Mouse (Mus musculus) forebrain, embryonic 16.5 days (tissue): Measurements from ENCODE around the gene Glycam1. TPM values are rescaled to one million over a fixed set of nuclear protein-coding genes. Genes with fewer than 3 reads are reported as not detected.

Experiments used
- ATAC-seq: fragments of 200-750 bp; cut with Nextera tagmentation; 2 replicates; pipeline ENCODE4 v1.8.0; 2017; ENCODE audit warnings: mild to moderate bottlenecking, moderate library complexity
- H3K27ac ChIP-seq: fragments of 300-500 bp; sonication (generic); 2 replicates; pipeline ENCODE4 v1.5.1; 2014; ENCODE audit warnings: low read length, control low read depth
- H3K27me3 ChIP-seq: fragments of 300-500 bp; sonication (generic); replicated peaks from 2 replicates; pipeline ENCODE4 v1.6.1; 2014; ENCODE audit warnings: low read length; ENCODE audit not compliant: control insufficient read depth, insufficient read depth
- H3K36me3 ChIP-seq: fragments of 300-500 bp; sonication (generic); 2 replicates; pipeline ENCODE4 v1.6.1; 2014; ENCODE audit not compliant: control insufficient read depth, insufficient read depth
- H3K4me1 ChIP-seq: fragments of 300-500 bp; sonication (generic); replicated peaks from 2 replicates; pipeline ENCODE4 v1.6.1; 2014; ENCODE audit warnings: low read length; ENCODE audit not compliant: control insufficient read depth, insufficient read depth
- H3K4me2 ChIP-seq: fragments of 300-500 bp; sonication (generic); 2 replicates; pipeline ENCODE4 v1.6.1; 2014; ENCODE audit warnings: mild to moderate bottlenecking, low read length, control low read depth
- H3K4me3 ChIP-seq: fragments of 300-500 bp; sonication (generic); replicated peaks from 2 replicates; pipeline ENCODE4 v1.5.1; 2014; ENCODE audit warnings: mild to moderate bottlenecking, low read length, control low read depth
- H3K9ac ChIP-seq: fragments of 300-500 bp; sonication (generic); replicated peaks from 2 replicates; pipeline ENCODE4 v1.6.1; 2014; ENCODE audit warnings: low read depth, low read length, control low read depth
- H3K9me3 ChIP-seq: fragments of 300-500 bp; sonication (generic); 2 replicates; pipeline ENCODE4 v1.6.1; 2016; ENCODE audit warnings: low read length; ENCODE audit not compliant: control insufficient read depth
- WGBS: fragments of 180-500 bp; shearing (Covaris S2); extraction: QIAGEN DNeasy Blood & Tissue Kit; methylation state at CpG from one replicate; pipeline ENCODE4 v1.1.7; 2014; 5-methylcytosine and 5-hydroxymethylcytosine counted together
- polyA plus RNA-seq: library from polyadenylated mRNA; unstranded; fragments of >200 nt; fragmentation: Nextera tagmentation; extraction: Ambion mirVana; gene quantifications from 2 replicates; pipeline ENCODE4 v1.2.1, GENCODE M21; 2015

Gene Glycam1
- polyA plus RNA-seq, 1 experiment from 2014 or later: not detected

- no peaks in the 10 kb centered on the region for H3K27me3 ChIP-seq
- no peak overlapping the region for H3K9ac ChIP-seq
- H3K4me3 ChIP-seq: no peak overlapping the region
- no peak overlapping the region for H3K4me2 ChIP-seq
- WGBS: 71% methylated on average over 1 of the region's 1 CpGs
- H3K27ac ChIP-seq: no peak overlapping the region
- H3K9me3 ChIP-seq: no peaks in the 10 kb centered on the region
- peaks cover 8% of the 10 kb centered on the region for H3K4me1 ChIP-seq
- no peaks in the 10 kb centered on the region for H3K36me3 ChIP-seq
- no peak for ATAC-seq
Measured at GRCm38 (mm10) chr15:103540646-103541045, 24.2 kb downstream of the Glycam1 start.

GRCm38 (mm10) chr15:103539259-103539658, 25.6 kb downstream of the Glycam1 start:
- 69% methylated on average over 2 of the region's 2 CpGs for WGBS

GRCm38 (mm10) chr15:103537822-103538213, 27.1 kb downstream of the Glycam1 start, which contains the start of gene Ppp1r1a:
TSS of gene Ppp1r1a (minus strand) at chr15:103538003.
- Histone ChIP-seq H3K36me3 (no peaks in the 10 kb centered on the region), H3K9me3 (no peaks in the 10 kb centered on the region), H3K27ac (peak within 1 kb of the TSS; percentile 31), H3K4me2 (peak within 1 kb of the TSS; percentile 82), H3K27me3 (no peaks in the 10 kb centered on the region), H3K4me1 (peaks cover 8% of the 10 kb centered on the region), H3K4me3 (peak within 1 kb of the TSS; percentile 79), H3K9ac (peak within 1 kb of the TSS; percentile 87)
- WGBS: under 1% methylated on average over 36 of the region's 36 CpGs
- ATAC-seq: peak; percentile 92

More at GRCm38 (mm10) chr15:103539259-103539658, 25.6 kb downstream of the Glycam1 start:
- Histone ChIP-seq H3K4me3 (no peak overlapping the region), H3K9ac (no peak overlapping the region), H3K36me3 (no peaks in the 10 kb centered on the region), H3K27me3 (no peaks in the 10 kb centered on the region), H3K4me2 (no peak overlapping the region), H3K4me1 (peaks cover 8% of the 10 kb centered on the region), H3K27ac (no peak overlapping the region), H3K9me3 (no peaks in the 10 kb centered on the region)
- ATAC-seq: no peak

GRCm38 (mm10) chr15:103537011-103537821, 27.7 kb downstream of the Glycam1 start:
- Histone ChIP-seq H3K9me3 (no peaks in the 10 kb centered on the region), H3K27ac (peak overlapping the region; percentile 31), H3K9ac (peak overlapping the region; percentile 87), H3K27me3 (no peaks in the 10 kb centered on the region), H3K4me1 (peaks cover 8% of the 10 kb centered on the region), H3K4me3 (peak overlapping the region; percentile 79), H3K4me2 (peak overlapping the region; percentile 82), H3K36me3 (no peaks in the 10 kb centered on the region)
- ATAC-seq: peak; percentile 61
- under 1% methylated on average over 37 of the region's 37 CpGs for WGBS

GRCm38 (mm10) chr15:103536456-103536855, 28.4 kb downstream of the Glycam1 start:
- Histone ChIP-seq H3K27me3 (no peaks in the 10 kb centered on the region), H3K27ac (no peak overlapping the region), H3K9me3 (no peaks in the 10 kb centered on the region), H3K36me3 (no peaks in the 10 kb centered on the region), H3K4me3 (peak overlapping the region; percentile 79), H3K4me1 (peaks cover 8% of the 10 kb centered on the region), H3K9ac (no peak overlapping the region), H3K4me2 (peak overlapping the region; percentile 82)
- 9% methylated on average over 2 of the region's 2 CpGs for WGBS
- no peak for ATAC-seq

GRCm38 (mm10) chr15:103535786-103536185, 29.1 kb downstream of the Glycam1 start:
- no peaks in the 10 kb centered on the region for H3K36me3 ChIP-seq
- H3K4me3 ChIP-seq: no peak overlapping the region
- WGBS: 66% methylated on average over 1 of the region's 1 CpGs
- H3K9me3 ChIP-seq: no peaks in the 10 kb centered on the region
- H3K27me3 ChIP-seq: no peaks in the 10 kb centered on the region
- no peak overlapping the region for H3K9ac ChIP-seq
- no peak overlapping the region for H3K27ac ChIP-seq
- H3K4me1 ChIP-seq: peaks cover 8% of the 10 kb centered on the region
- no peak overlapping the region for H3K4me2 ChIP-seq
- ATAC-seq: no peak

GRCm38 (mm10) chr15:103535030-103535429, 29.9 kb downstream of the Glycam1 start:
- no peak overlapping the region for H3K9ac ChIP-seq

GRCm38 (mm10) chr15:103534054-103534620, 30.7 kb downstream of the Glycam1 start:
- Histone ChIP-seq H3K27me3 (no peaks in the 10 kb centered on the region), H3K9ac (no peak overlapping the region), H3K4me3 (no peak overlapping the region), H3K4me2 (no peak overlapping the region), H3K27ac (no peak overlapping the region), H3K9me3 (no peaks in the 10 kb centered on the region), H3K36me3 (no peaks in the 10 kb centered on the region; the same call in 1 of the 2 replicates), H3K4me1 (peaks cover 8% of the 10 kb centered on the region)
- WGBS: 91% methylated on average over 7 of the region's 7 CpGs
- no peak for ATAC-seq

More at GRCm38 (mm10) chr15:103535030-103535429, 29.9 kb downstream of the Glycam1 start:
- ATAC-seq: no peak
- Histone ChIP-seq H3K36me3 (no peaks in the 10 kb centered on the region), H3K4me1 (peaks cover 8% of the 10 kb centered on the region), H3K27ac (no peak overlapping the region), H3K4me2 (no peak overlapping the region), H3K27me3 (no peaks in the 10 kb centered on the region), H3K9me3 (no peaks in the 10 kb centered on the region), H3K4me3 (no peak overlapping the region)
- 85% methylated on average over 2 of the region's 2 CpGs for WGBS

- Histone ChIP-seq H3K9ac (no peak overlapping the region), H3K4me2 (no peak overlapping the region), H3K27me3 (no peaks in the 10 kb centered on the region), H3K27ac (no peak overlapping the region; the same call in 1 of the 2 replicates), H3K9me3 (no peaks in the 10 kb centered on the region), H3K4me3 (no peak overlapping the region), H3K4me1 (no peaks in the 10 kb centered on the region), H3K36me3 (peaks cover 7% of the 10 kb centered on the region)
- ATAC-seq: peak; percentile 82
- 3% methylated on average over 5 of the region's 5 CpGs for WGBS
Measured at GRCm38 (mm10) chr15:103530372-103530771, 34.5 kb downstream of the Glycam1 start.
